Mouse (Mus musculus) adipocyte (in vitro differentiated cells): Measurements from ENCODE around the gene Car2.

Experiments
- DNase-seq: peaks from one replicate; pipeline ENCODE4 v3.0.0-alpha.2; 2016; ENCODE audit warnings: low spot score

Car2 gene

GRCm38 (mm10) chr3:14878749-14879223 lies 7.3 kb upstream of the Car2 start:
- DNase-seq: no peak

GRCm38 (mm10) chr3:14879293-14879692 lies 6.8 kb upstream of the Car2 start:
- DNase-seq: no peak

GRCm38 (mm10) chr3:14880277-14880676 lies 5.8 kb upstream of the Car2 start:
- peak; percentile 35 for DNase-seq

- no peak for DNase-seq
Observed at GRCm38 (mm10) chr3:14882005-14882404, 4.1 kb upstream of the Car2 start.

GRCm38 (mm10) chr3:14882756-14883155 lies 3.3 kb upstream of the Car2 start:
- no peak for DNase-seq

GRCm38 (mm10) chr3:14884826-14885225 lies 1.2 kb upstream of the Car2 start:
- no peak for DNase-seq

GRCm38 (mm10) chr3:14887134-14887666 lies 1.1 kb downstream of the Car2 start:
- no peak for DNase-seq

GRCm38 (mm10) chr3:14887686-14888295 lies 1.7 kb downstream of the Car2 start:
- DNase-seq: no peak

GRCm38 (mm10) chr3:14888549-14888948 lies 2.5 kb downstream of the Car2 start:
- no peak for DNase-seq

GRCm38 (mm10) chr3:14889085-14889484 lies 3.0 kb downstream of the Car2 start:
- DNase-seq: no peak

GRCm38 (mm10) chr3:14889716-14890409 lies 3.8 kb downstream of the Car2 start:
- DNase-seq: no peak

- DNase-seq: no peak
Observed at GRCm38 (mm10) chr3:14892991-14893390, 6.9 kb downstream of the Car2 start.

GRCm38 (mm10) chr3:14893700-14894099 lies 7.6 kb downstream of the Car2 start:
- DNase-seq: no peak

- DNase-seq: no peak
Observed at GRCm38 (mm10) chr3:14895333-14895732, 9.3 kb downstream of the Car2 start.

- DNase-seq: no peak
Observed at GRCm38 (mm10) chr3:14897770-14898169, 11.7 kb downstream of the Car2 start.

- DNase-seq: no peak
Observed at GRCm38 (mm10) chr3:14903380-14903779, 17.3 kb downstream of the Car2 start.

GRCm38 (mm10) chr3:14904165-14904564 lies 18.1 kb downstream of the Car2 start:
- no peak for DNase-seq

- DNase-seq: no peak
Observed at GRCm38 (mm10) chr3:14907271-14907670, 21.2 kb downstream of the Car2 start.

GRCm38 (mm10) chr3:14911992-14912582 lies 26.0 kb downstream of the Car2 start:
- peak; percentile 20 for DNase-seq

GRCm38 (mm10) chr3:14913774-14914173 lies 27.7 kb downstream of the Car2 start:
- no peak for DNase-seq

GRCm38 (mm10) chr3:14915355-14915754 lies 29.3 kb downstream of the Car2 start:
- DNase-seq: no peak

GRCm38 (mm10) chr3:14917261-14917660 lies 31.2 kb downstream of the Car2 start:
- no peak for DNase-seq

GRCm38 (mm10) chr3:14944706-14945105 lies 58.6 kb downstream of the Car2 start:
- DNase-seq: no peak
